Mouse (Mus musculus) brain, embryonic 14.5 days (tissue): ENCODE data around the gene AY761185.

ENCODE experiments used
- CTCF ChIP-seq: fragments of 200-500 bp; IDR thresholded peaks from 2 replicates; pipeline ENCODE4 v1.5.1; 2012; ENCODE audit warnings: inconsistent platforms, mild to moderate bottlenecking, moderate library complexity, borderline replicate concordance; ENCODE audit not compliant: insufficient read depth, insufficient read length; ENCODE audit errors: extremely low read depth
- POLR2A ChIP-seq: fragments of 200-500 bp; IDR thresholded peaks from 2 replicates; pipeline ENCODE4 v1.6.1; 2012; ENCODE audit warnings: mild to moderate bottlenecking, inconsistent platforms, borderline replicate concordance; ENCODE audit not compliant: poor library complexity, insufficient read depth, insufficient read length, severe bottlenecking; ENCODE audit errors: extremely low read depth

DNA sequence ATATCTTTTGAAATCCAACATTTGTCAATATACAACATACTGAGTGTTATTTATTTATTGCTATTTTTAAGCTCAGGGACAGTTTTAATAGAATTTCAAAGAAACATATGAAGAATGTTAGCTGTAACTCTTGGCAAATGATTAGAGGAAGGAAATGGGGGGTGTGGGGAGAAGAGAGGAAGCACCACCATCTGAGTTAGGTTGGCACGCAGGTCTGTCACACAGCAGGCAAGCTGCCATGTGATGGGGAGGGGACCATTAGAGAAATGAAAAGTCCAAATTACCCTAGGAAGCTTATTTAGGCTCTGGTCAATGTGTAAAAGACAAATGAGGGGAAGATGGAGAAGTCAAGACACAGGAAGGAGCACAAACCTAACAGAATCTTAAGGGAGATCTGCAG is 32.2 kb downstream of the AY761185 start:
- TF ChIP-seq CTCF (no peak), POLR2A (no peak)
